Mouse (Mus musculus) limb, embryonic 10.5 days (tissue): ENCODE results near the gene Mustn1. TPM values are rescaled to one million over a fixed set of nuclear protein-coding genes. Genes with fewer than 3 reads are reported as not detected.

Experiments used
- DNase-seq: peaks from one replicate; pipeline ENCODE4 v3.0.0-alpha.2; 2017; ENCODE audit warnings: low spot score
- H3K27ac ChIP-seq: fragments of 300-500 bp; sonication (generic); 2 replicates; pipeline ENCODE4 v1.5.1; 2016; ENCODE audit warnings: mild to moderate bottlenecking
- H3K27me3 ChIP-seq: fragments of 300-500 bp; sonication (generic); 2 replicates; pipeline ENCODE4 v1.6.1; 2016; ENCODE audit warnings: low read depth, mild to moderate bottlenecking; ENCODE audit not compliant: poor library complexity, severe bottlenecking
- H3K36me3 ChIP-seq: fragments of 300-500 bp; sonication (generic); 2 replicates; pipeline ENCODE4 v1.6.1; 2016; ENCODE audit warnings: mild to moderate bottlenecking, moderate library complexity
- H3K4me1 ChIP-seq: fragments of 300-500 bp; sonication (generic); 2 replicates; pipeline ENCODE4 v1.6.1; 2016
- H3K4me3 ChIP-seq: fragments of 300-500 bp; sonication (generic); 2 replicates; pipeline ENCODE4 v1.5.1; 2016; ENCODE audit warnings: mild to moderate bottlenecking, moderate library complexity
- H3K9me3 ChIP-seq: fragments of 300-500 bp; sonication (generic); replicated peaks from 2 replicates; pipeline ENCODE4 v1.6.1; 2016; ENCODE audit warnings: mild to moderate bottlenecking
- WGBS: fragments of 180-500 bp; shearing (Covaris S2); methylation state at CpG from one replicate; pipeline ENCODE4 v1.1.7; 2016; 5-methylcytosine and 5-hydroxymethylcytosine counted together
- polyA plus RNA-seq: library from polyadenylated mRNA; unstranded; fragments of >200 nt; fragmentation: Nextera tagmentation; extraction: Ambion mirVana; gene quantifications from 2 replicates; pipeline ENCODE4 v1.2.1, GENCODE M21; 2016

The Mustn1 gene
- 0.28 and 0.30 TPM in 2 replicates for polyA plus RNA-seq

GRCm38 (mm10) chr14:30878958-30879571, at the start of gene Mustn1:
Gene Mustn1 (plus strand): TSS chr14:30879200.
- WGBS = 78% methylated on average over 11 of the region's 11 CpGs
- Histone ChIP-seq H3K27ac (0 out of 2 replicates have a peak within 1 kb of the TSS, but pooled peaks have one; percentile 14), H3K4me3 (no peak within 1 kb of the TSS), H3K9me3 (no peaks in the 10 kb centered on the region), H3K27me3 (no peaks in the 10 kb centered on the region), H3K4me1 (peaks cover 7% of the 10 kb centered on the region), H3K36me3 (peaks cover 33% of the 10 kb centered on the region)
- DNase-seq = no peak

- no peak for DNase-seq
- H3K36me3 ChIP-seq = peaks cover 22% of the 10 kb centered on the region
- H3K4me1 ChIP-seq = no peaks in the 10 kb centered on the region
- WGBS = 91% methylated on average over 14 of the region's 14 CpGs
- no peaks in the 10 kb centered on the region for H3K9me3 ChIP-seq
- no peak overlapping the region for H3K27ac ChIP-seq
- H3K4me3 ChIP-seq = no peak overlapping the region
- no peaks in the 10 kb centered on the region for H3K27me3 ChIP-seq
Observed at GRCm38 (mm10) chr14:30837416-30837996, 41.5 kb upstream of the Mustn1 start.

GRCm38 (mm10) chr14:30843701-30844100, 35.3 kb upstream of the Mustn1 start:
- Histone ChIP-seq H3K36me3 (peaks cover 20% of the 10 kb centered on the region), H3K4me3 (no peak overlapping the region), H3K9me3 (no peaks in the 10 kb centered on the region), H3K4me1 (no peaks in the 10 kb centered on the region), H3K27me3 (no peaks in the 10 kb centered on the region), H3K27ac (no peak overlapping the region)
- WGBS = 89% methylated on average over 3 of the region's 3 CpGs
- no peak for DNase-seq

GRCm38 (mm10) chr14:30850504-30850903, 28.5 kb upstream of the Mustn1 start:
- H3K9me3 ChIP-seq = no peaks in the 10 kb centered on the region
- H3K27ac ChIP-seq = no peak overlapping the region
- 0 out of 2 replicates have a peak, but pooled peaks cover 6% of the 10 kb centered on the region for H3K36me3 ChIP-seq
- WGBS = 92% methylated on average over 5 of the region's 5 CpGs
- no peak overlapping the region for H3K4me3 ChIP-seq
- no peak for DNase-seq
- H3K27me3 ChIP-seq = no peaks in the 10 kb centered on the region
- no peaks in the 10 kb centered on the region for H3K4me1 ChIP-seq

GRCm38 (mm10) chr14:30852325-30852724, 26.7 kb upstream of the Mustn1 start:
- H3K27ac ChIP-seq = no peak overlapping the region
- no peaks in the 10 kb centered on the region for H3K4me1 ChIP-seq
- H3K4me3 ChIP-seq = no peak overlapping the region
- no peaks in the 10 kb centered on the region for H3K27me3 ChIP-seq
- no peaks in the 10 kb centered on the region for H3K36me3 ChIP-seq
- 97% methylated on average over 5 of the region's 5 CpGs for WGBS
- no peak for DNase-seq
- H3K9me3 ChIP-seq = no peaks in the 10 kb centered on the region

GRCm38 (mm10) chr14:30855316-30855715, 23.7 kb upstream of the Mustn1 start:
- 95% methylated on average over 3 of the region's 3 CpGs for WGBS
- peaks cover 4% of the 10 kb centered on the region; the same call in 1 of the 2 replicates for H3K36me3 ChIP-seq
- H3K4me3 ChIP-seq = no peak overlapping the region
- H3K9me3 ChIP-seq = no peaks in the 10 kb centered on the region
- no peak for DNase-seq
- no peaks in the 10 kb centered on the region for H3K4me1 ChIP-seq
- no peaks in the 10 kb centered on the region for H3K27me3 ChIP-seq
- H3K27ac ChIP-seq = no peak overlapping the region

GRCm38 (mm10) chr14:30856885-30857507, 22.0 kb upstream of the Mustn1 start:
- H3K4me1 ChIP-seq = no peaks in the 10 kb centered on the region
- H3K27me3 ChIP-seq = no peaks in the 10 kb centered on the region
- H3K9me3 ChIP-seq = no peaks in the 10 kb centered on the region
- 88% methylated on average over 10 of the region's 10 CpGs for WGBS
- no peak for DNase-seq
- peaks cover 4% of the 10 kb centered on the region; the same call in 1 of the 2 replicates for H3K36me3 ChIP-seq
- H3K27ac ChIP-seq = no peak overlapping the region
- H3K4me3 ChIP-seq = no peak overlapping the region

GRCm38 (mm10) chr14:30857990-30858389, 21.0 kb upstream of the Mustn1 start:
- 72% methylated on average over 4 of the region's 4 CpGs for WGBS
- peaks cover 4% of the 10 kb centered on the region; the same call in 1 of the 2 replicates for H3K36me3 ChIP-seq
- H3K4me1 ChIP-seq = no peaks in the 10 kb centered on the region
- no peaks in the 10 kb centered on the region for H3K9me3 ChIP-seq
- H3K27ac ChIP-seq = no peak overlapping the region
- no peak overlapping the region for H3K4me3 ChIP-seq
- DNase-seq = no peak
- H3K27me3 ChIP-seq = no peaks in the 10 kb centered on the region

GRCm38 (mm10) chr14:30861421-30862125, 17.4 kb upstream of the Mustn1 start:
- no peak overlapping the region for H3K4me3 ChIP-seq
- WGBS = 75% methylated on average over 16 of the region's 16 CpGs
- peaks cover 29% of the 10 kb centered on the region for H3K36me3 ChIP-seq
- H3K9me3 ChIP-seq = no peaks in the 10 kb centered on the region
- no peak overlapping the region for H3K27ac ChIP-seq
- no peaks in the 10 kb centered on the region for H3K27me3 ChIP-seq
- no peak for DNase-seq
- H3K4me1 ChIP-seq = no peaks in the 10 kb centered on the region

- no peak for DNase-seq
- 91% methylated on average over 9 of the region's 9 CpGs for WGBS
- no peaks in the 10 kb centered on the region for H3K27me3 ChIP-seq
Observed at GRCm38 (mm10) chr14:30862368-30862767, 16.6 kb upstream of the Mustn1 start.

GRCm38 (mm10) chr14:30865311-30865710, 13.7 kb upstream of the Mustn1 start:
- WGBS = 74% methylated on average over 3 of the region's 3 CpGs
- no peaks in the 10 kb centered on the region for H3K9me3 ChIP-seq
- no peak overlapping the region for H3K27ac ChIP-seq
- no peaks in the 10 kb centered on the region for H3K27me3 ChIP-seq
- H3K4me3 ChIP-seq = no peak overlapping the region
- no peak for DNase-seq
- H3K4me1 ChIP-seq = peaks cover 11% of the 10 kb centered on the region
- peaks cover 47% of the 10 kb centered on the region for H3K36me3 ChIP-seq

More at GRCm38 (mm10) chr14:30862368-30862767, 16.6 kb upstream of the Mustn1 start:
- no peak overlapping the region for H3K4me3 ChIP-seq
- no peaks in the 10 kb centered on the region for H3K4me1 ChIP-seq
- no peak overlapping the region for H3K27ac ChIP-seq
- no peaks in the 10 kb centered on the region for H3K9me3 ChIP-seq
- H3K36me3 ChIP-seq = peaks cover 34% of the 10 kb centered on the region

GRCm38 (mm10) chr14:30867042-30867441, 12.0 kb upstream of the Mustn1 start:
- peaks cover 58% of the 10 kb centered on the region for H3K36me3 ChIP-seq
- DNase-seq = peak; percentile 76

GRCm38 (mm10) chr14:30868826-30869225, 10.2 kb upstream of the Mustn1 start:
- DNase-seq = no peak
- Histone ChIP-seq H3K9me3 (no peaks in the 10 kb centered on the region), H3K27me3 (no peaks in the 10 kb centered on the region), H3K27ac (peak overlapping the region; percentile 70; the same call in 1 of the 2 replicates), H3K4me3 (no peak overlapping the region), H3K36me3 (peaks cover 74% of the 10 kb centered on the region), H3K4me1 (peaks cover 18% of the 10 kb centered on the region)
- WGBS = 94% methylated on average over 10 of the region's 10 CpGs

More at GRCm38 (mm10) chr14:30867042-30867441, 12.0 kb upstream of the Mustn1 start:
- Histone ChIP-seq H3K27me3 (no peaks in the 10 kb centered on the region), H3K9me3 (no peaks in the 10 kb centered on the region), H3K4me3 (no peak overlapping the region), H3K4me1 (peaks cover 18% of the 10 kb centered on the region), H3K27ac (no peak overlapping the region)
- WGBS = 34% methylated on average over 5 of the region's 5 CpGs
